Mouse (Mus musculus) neutrophil, adult 65 days (primary cell): ENCODE measurements around the gene Entpd1. TPM values are rescaled to one million over a fixed set of nuclear protein-coding genes. Genes with fewer than 3 reads are reported as not detected.

Experiments used
- total RNA-seq: library from RNA; stranded (reverse); gene quantifications from 2 replicates; pipeline ENCODE4 v1.2.4, GENCODE M21; 2023

The Entpd1 gene
- total RNA-seq: 66.6 and 110 TPM in 2 replicates

GRCm38 (mm10) chr19:40611830-40612506, at the start of gene Entpd1, which contains the start of gene Tctn3:
Gene Entpd1 (plus strand): TSS chr19:40612366.
Gene Tctn3 (minus strand): TSS chr19:40612233.

DNA sequence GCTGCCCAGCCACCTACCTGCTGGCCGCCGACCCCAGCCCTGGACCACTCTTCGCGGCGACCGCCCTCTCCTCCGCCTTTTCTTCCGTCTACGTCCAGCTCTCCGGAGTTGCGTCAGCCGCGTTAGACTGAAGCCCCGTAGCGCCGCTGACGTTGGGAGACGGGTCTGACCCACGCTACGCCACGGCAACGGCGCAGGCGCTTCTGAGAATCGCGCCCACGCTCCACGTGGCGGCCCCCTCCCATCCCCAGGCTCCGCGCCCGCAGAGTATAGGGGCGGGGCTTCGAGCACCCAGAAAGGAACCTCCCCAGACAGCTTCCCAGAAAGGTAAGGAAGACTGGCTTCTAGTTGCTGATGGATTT, 23.9 kb upstream of the Entpd1 start, which contains the start of gene Aldh18a1:
Gene Aldh18a1 (minus strand): TSS at position 171 of the 362 bp plus-strand sequence.

DNA sequence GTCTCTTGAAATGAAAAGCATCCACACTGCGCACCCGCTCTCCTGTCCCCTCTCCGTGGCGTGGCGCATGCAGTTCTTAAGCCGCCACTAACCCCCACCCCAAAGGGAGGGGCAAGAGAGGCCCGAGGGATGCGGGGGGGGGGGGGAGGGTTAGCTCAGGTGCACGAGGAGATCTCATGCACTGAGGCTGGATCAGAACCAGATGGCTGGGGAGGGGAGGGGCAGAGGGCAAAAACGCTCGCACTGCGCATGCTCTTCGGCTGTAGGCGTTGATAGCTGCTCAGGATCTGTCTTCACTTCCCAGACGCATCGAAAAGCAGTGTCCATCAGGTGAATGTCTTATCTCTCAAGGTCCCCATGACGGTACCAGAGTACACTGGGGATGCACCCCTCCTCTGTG, 136.4 kb downstream of the Entpd1 start, which contains the start of gene Cc2d2b:
Gene Cc2d2b (plus strand): TSS at position 195 of the 400 bp plus-strand sequence.

Other genes with a start within 250 kb of the Entpd1 start
- gene Sorbs1, start 98.6 kb upstream of the Entpd1 start, total RNA-seq: 2.8 and 3.6 TPM in 2 replicates
- 4.9 and 8.1 TPM in 2 replicates for gene Aldh18a1, start 23.9 kb upstream of the Entpd1 start, total RNA-seq
- 4.8 and 5.4 TPM in 2 replicates for gene Tctn3, start 133 bp upstream of the Entpd1 start, total RNA-seq
- gene Cc2d2b, start 136.4 kb downstream of the Entpd1 start, total RNA-seq: not detected in 2 replicates
- gene Ccnj, start 218.9 kb downstream of the Entpd1 start, total RNA-seq: 4.1 and 4.9 TPM in 2 replicates